10 mouse cellular contexts compared by ENCODE assay signal in genomic region chr2:145880887-145881747, GRCm38 (mm10). TPM values are rescaled to one million over a fixed set of nuclear protein-coding genes. Genes with fewer than 3 reads are reported as not detected.
A peak's percentile ranks its signal among the peaks of the same experiment; 100 is the strongest.
DNase-seq lines count a peak whose midpoint lies in the region; ATAC-seq and TF ChIP-seq lines count a peak whose summit lies in the region.
"Had no signal": no experiment of that assay in that cellular context is flagged by ENCODE, and none has a peak within 500 bp of the region (broad histone marks: within the 10 kb centered on the region; RNA-seq: fewer than 3 reads in every experiment).

No protein-coding gene starts in this region.

- peaks cover 75% of the 10 kb centered on the region for H3K36me3 ChIP-seq in intestine, postnatal 0 days (ENCODE audit: control insufficient read depth, insufficient read depth)
- peaks cover 18% of the 10 kb centered on the region; the same call in 1 of the 2 replicates for H3K36me3 ChIP-seq in intestine, embryonic 16.5 days (ENCODE audit: control insufficient read depth, insufficient read depth, low read length)
- peaks cover 55% of the 10 kb centered on the region for H3K36me3 ChIP-seq in embryonic facial prominence, embryonic 10.5 days (replicated peaks)
- H3K36me3 ChIP-seq in limb, embryonic 14.5 days (ENCODE audit: control insufficient read depth, insufficient read depth, low read length): peaks cover 78% of the 10 kb centered on the region

- no peak for TF ChIP-seq CTCF in intestine, postnatal 0 days (IDR thresholded peaks at IDR 0.05; ENCODE audit: low read depth)

- H3K4me1 ChIP-seq in intestine, postnatal 0 days (replicated peaks; ENCODE audit: control insufficient read depth, insufficient read depth, low read length): no peaks in the 10 kb centered on the region; the same call in 1 of the 2 replicates
- peaks cover 16% of the 10 kb centered on the region for H3K4me1 ChIP-seq in intestine, embryonic 16.5 days (ENCODE audit: control insufficient read depth, insufficient read depth, low read length)
- peaks cover 59% of the 10 kb centered on the region for H3K4me1 ChIP-seq in embryonic facial prominence, embryonic 10.5 days
- peaks cover 53% of the 10 kb centered on the region for H3K4me1 ChIP-seq in limb, embryonic 14.5 days (ENCODE audit: control insufficient read depth, insufficient read depth, low read length)

- no peaks in the 10 kb centered on the region for H3K9me3 ChIP-seq in intestine, postnatal 0 days (ENCODE audit: control insufficient read depth)
- H3K9me3 ChIP-seq in intestine, embryonic 16.5 days (ENCODE audit: control insufficient read depth, low read length): no peaks in the 10 kb centered on the region
- H3K9me3 ChIP-seq in embryonic facial prominence, embryonic 10.5 days: peaks cover 5% of the 10 kb centered on the region; the same call in 1 of the 2 replicates
- H3K9me3 ChIP-seq in limb, embryonic 14.5 days (ENCODE audit: control insufficient read depth, low read length): no peaks in the 10 kb centered on the region

- peak; percentile 76 for DNase-seq in brain, adult 2 months (ENCODE audit: low read depth, low spot score)
- peak; percentile 68 for DNase-seq in embryonic facial prominence, embryonic 10.5 days (ENCODE audit: low spot score)
- peak; percentile 81 for DNase-seq in limb, embryonic 14.5 days (ENCODE audit: low spot score)
- DNase-seq in layer of hippocampus, adult 11-12 months (ENCODE audit: low spot score): no peak
- DNase-seq in thymus, postnatal 14 days: no peak
- DNase-seq: right cerebral cortex, postnatal 25 days had no signal

- H3K4me3 ChIP-seq in intestine, postnatal 0 days (ENCODE audit: low read depth, low read length): no peak overlapping the region
- H3K4me3 ChIP-seq in intestine, embryonic 16.5 days (ENCODE audit: low read length): no peak overlapping the region
- H3K4me3 ChIP-seq in embryonic facial prominence, embryonic 10.5 days: peak overlapping the region; percentile 6; the same call in 1 of the 2 replicates
- H3K4me3 ChIP-seq in limb, embryonic 14.5 days (replicated peaks; ENCODE audit: low read length): 0 out of 2 replicates have a peak overlapping the region, but pooled peaks have one; percentile 1

- no peak overlapping the region for H3K9ac ChIP-seq in intestine, postnatal 0 days (ENCODE audit: low read depth, low read length)
- no peak overlapping the region for H3K9ac ChIP-seq in intestine, embryonic 16.5 days (ENCODE audit: low read depth, low read length)
- no peak overlapping the region for H3K9ac ChIP-seq in limb, embryonic 14.5 days (ENCODE audit: low read depth, low read length, severe bottlenecking)

- ATAC-seq in intestine, postnatal 0 days: no peak
- ATAC-seq in intestine, embryonic 16.5 days: no peak
- peak; percentile 87 for ATAC-seq in limb, embryonic 14.5 days (ENCODE audit: low FRiP score, low read depth)
- ATAC-seq: forebrain, embryonic 14.5 days had no signal

- WGBS in intestine, postnatal 0 days: 72% methylated on average over 11 of the region's 11 CpGs
- WGBS in intestine, embryonic 16.5 days: 77% methylated on average over 11 of the region's 11 CpGs
- 45% methylated on average over 11 of the region's 11 CpGs for WGBS in embryonic facial prominence, embryonic 10.5 days
- WGBS in limb, embryonic 14.5 days: 27% methylated on average over 11 of the region's 11 CpGs

- TF ChIP-seq POLR2A in limb, embryonic 14.5 days (IDR thresholded peaks at IDR 0.05; ENCODE audit: borderline replicate concordance, extremely low read depth, insufficient read depth, insufficient read length): no peak

- H3K4me2 ChIP-seq in intestine, postnatal 0 days (replicated peaks; ENCODE audit: low read depth): no peak overlapping the region
- H3K4me2 ChIP-seq in intestine, embryonic 16.5 days (ENCODE audit: low read depth, low read length): no peak overlapping the region
- H3K4me2 ChIP-seq in limb, embryonic 14.5 days (replicated peaks; ENCODE audit: low read depth, low read length, severe bottlenecking): peak overlapping the region; percentile 32

- H3K27me3 ChIP-seq in intestine, postnatal 0 days (replicated peaks; ENCODE audit: control insufficient read depth, insufficient read depth, low read length): no peaks in the 10 kb centered on the region
- no peaks in the 10 kb centered on the region for H3K27me3 ChIP-seq in intestine, embryonic 16.5 days (replicated peaks; ENCODE audit: control insufficient read depth, insufficient read depth, low read length)
- H3K27me3 ChIP-seq in embryonic facial prominence, embryonic 10.5 days (replicated peaks; ENCODE audit: low read depth, poor library complexity, severe bottlenecking): no peaks in the 10 kb centered on the region
- H3K27me3 ChIP-seq in limb, embryonic 14.5 days (ENCODE audit: control insufficient read depth, insufficient read depth, low read length): no peaks in the 10 kb centered on the region

- H3K27ac ChIP-seq in intestine, postnatal 0 days (ENCODE audit: low read depth, low read length): peak overlapping the region; percentile 17; the same call in 1 of the 2 replicates
- no peak overlapping the region for H3K27ac ChIP-seq in intestine, embryonic 16.5 days (ENCODE audit: low read length)
- peak overlapping the region; percentile 83 for H3K27ac ChIP-seq in embryonic facial prominence, embryonic 10.5 days (replicated peaks)
- H3K27ac ChIP-seq in limb, embryonic 14.5 days (replicated peaks; ENCODE audit: low read depth, low read length): peak overlapping the region; percentile 90

RNA-seq across cellular contexts. Expression of gene Naa20, which starts 20.8 kb away (rescaled TPM):
- 100 and 106 TPM in 2 replicates for polyA plus RNA-seq in intestine, postnatal 0 days (2015; fragmentation: Nextera tagmentation; extraction: Ambion mirVana)
- 137 TPM in 2 replicates for polyA plus RNA-seq in intestine, embryonic 16.5 days (2015; fragmentation: Nextera tagmentation; extraction: Ambion mirVana)
- 160 and 162 TPM in 2 replicates for polyA plus RNA-seq in embryonic facial prominence, embryonic 10.5 days (2016; fragmentation: Nextera tagmentation; extraction: Ambion mirVana)
- 80.7 and 103 TPM in 2 replicates for polyA plus RNA-seq in limb, embryonic 14.5 days (2012; rRNA removed)
- 186 and 189 TPM in 2 replicates for polyA plus RNA-seq in limb, embryonic 14.5 days (2014; fragmentation: Nextera tagmentation; extraction: Ambion mirVana)

RNA-seq across cellular contexts. Expression of gene Cfap61, which starts 53.5 kb away (rescaled TPM):
- 0.08 TPM in 1 of 2 replicates, not detected in the other for polyA plus RNA-seq in intestine, postnatal 0 days (2015; fragmentation: Nextera tagmentation; extraction: Ambion mirVana)
- polyA plus RNA-seq in intestine, embryonic 16.5 days (2015; fragmentation: Nextera tagmentation; extraction: Ambion mirVana): 0.51 and 0.67 TPM in 2 replicates
- polyA plus RNA-seq in embryonic facial prominence, embryonic 10.5 days (2016; fragmentation: Nextera tagmentation; extraction: Ambion mirVana): 0.93 and 0.98 TPM in 2 replicates
- polyA plus RNA-seq in limb, embryonic 14.5 days (2012; rRNA removed): 0.09 and 0.15 TPM in 2 replicates
- 0.29 TPM in 1 of 2 replicates, not detected in the other for polyA plus RNA-seq in limb, embryonic 14.5 days (2014; fragmentation: Nextera tagmentation; extraction: Ambion mirVana)
- polyA plus RNA-seq: liver, embryonic 16.5 days had no signal

RNA-seq across cellular contexts. Expression of gene Crnkl1, which starts 53.7 kb away (rescaled TPM):
- polyA plus RNA-seq in intestine, postnatal 0 days (2015; fragmentation: Nextera tagmentation; extraction: Ambion mirVana): 12.6 and 14.3 TPM in 2 replicates
- polyA plus RNA-seq in intestine, embryonic 16.5 days (2015; fragmentation: Nextera tagmentation; extraction: Ambion mirVana): 16.9 and 20.4 TPM in 2 replicates
- 37.7 and 38.9 TPM in 2 replicates for polyA plus RNA-seq in embryonic facial prominence, embryonic 10.5 days (2016; fragmentation: Nextera tagmentation; extraction: Ambion mirVana)
- polyA plus RNA-seq in limb, embryonic 14.5 days (2012; rRNA removed): 13.3 and 17.2 TPM in 2 replicates
- 23.7 and 29.5 TPM in 2 replicates for polyA plus RNA-seq in limb, embryonic 14.5 days (2014; fragmentation: Nextera tagmentation; extraction: Ambion mirVana)

Comparison
In these comparisons a context has a peak if more than half of its experiments do, and no peak if none do; other contexts are left out.
1. H3K4me3 ChIP-seq: peak in embryonic facial prominence, embryonic 10.5 days (single experiment) and limb, embryonic 14.5 days (single experiment); none in intestine, postnatal 0 days (single experiment) and intestine, embryonic 16.5 days (single experiment).
2. DNase-seq: peak in brain, adult 2 months (single experiment), embryonic facial prominence, embryonic 10.5 days (single experiment) and limb, embryonic 14.5 days (single experiment); none in layer of hippocampus, adult 11-12 months (single experiment) and thymus, postnatal 14 days (single experiment).